Mouse (Mus musculus) retina, embryonic 14.5 days (tissue): ENCODE measurements around the gene Gm9944.

ENCODE experiments used
- DNase-seq: peaks from one replicate; pipeline ENCODE4 v3.0.0-alpha.2; 2015; ENCODE audit warnings: low spot score

Gm9944 gene

DNA sequence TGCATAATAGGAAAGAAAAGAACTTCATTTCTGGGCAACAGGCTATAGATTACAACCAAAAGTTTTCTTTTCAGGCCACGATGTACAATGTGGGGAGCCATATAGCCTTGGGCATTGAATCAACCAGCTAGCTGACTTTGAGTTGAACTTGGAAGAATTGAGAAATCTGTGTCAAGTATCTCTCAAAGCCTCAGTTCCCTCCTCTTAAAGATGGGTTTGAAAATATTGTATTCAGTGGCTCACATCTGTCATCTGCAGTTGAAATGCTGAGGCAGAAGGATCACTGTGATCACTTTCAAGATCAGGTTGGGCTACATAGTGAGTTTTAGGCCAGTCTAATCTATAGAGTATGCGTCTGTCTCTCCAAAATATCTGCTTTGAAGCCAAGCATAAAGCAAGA is at the start of gene Gm9944:
Gene Gm9944, minus strand, starts transcription at position 101 of the 400 bp plus-strand sequence.
- no peak for DNase-seq

DNA sequence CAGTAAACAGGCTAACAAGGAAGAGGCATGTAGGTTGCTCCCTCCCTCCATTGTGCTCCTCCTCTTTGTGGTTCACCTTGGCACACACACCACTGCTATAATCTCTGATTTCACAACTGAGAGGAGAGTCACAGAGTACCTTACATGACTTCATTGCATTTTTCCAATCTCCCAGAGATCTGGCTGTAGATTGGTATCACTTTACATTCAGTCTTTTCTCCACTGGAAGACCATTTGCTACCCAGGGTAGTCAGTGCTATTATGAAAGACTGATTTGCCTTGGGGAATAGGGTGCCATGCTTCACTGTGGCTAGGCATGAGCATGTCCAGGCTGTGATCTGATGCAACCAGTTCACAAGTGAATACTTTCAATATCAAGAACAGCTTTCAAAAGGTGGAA is 40.2 kb upstream of the Gm9944 start:
- no peak for DNase-seq

DNA sequence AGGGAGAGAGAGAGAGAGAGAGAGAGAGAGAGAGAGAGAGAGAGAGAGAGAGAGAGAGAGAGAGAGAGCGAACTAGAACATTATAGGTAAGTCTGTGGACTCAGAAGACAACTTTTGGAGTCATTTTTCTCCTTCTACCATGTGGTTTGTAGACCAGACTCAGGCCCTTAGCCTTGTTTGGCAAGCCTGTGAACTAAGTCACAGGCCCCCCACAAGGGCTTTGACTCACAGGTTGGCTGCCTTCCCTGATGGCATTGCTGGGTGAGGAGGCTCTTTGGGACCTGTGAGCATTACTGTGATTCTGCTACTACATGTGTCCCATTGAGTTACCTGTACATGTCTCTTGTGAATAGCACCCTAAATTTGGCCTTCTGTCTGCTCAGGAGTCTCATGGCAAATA is 15.0 kb upstream of the Gm9944 start:
- no peak for DNase-seq

DNA sequence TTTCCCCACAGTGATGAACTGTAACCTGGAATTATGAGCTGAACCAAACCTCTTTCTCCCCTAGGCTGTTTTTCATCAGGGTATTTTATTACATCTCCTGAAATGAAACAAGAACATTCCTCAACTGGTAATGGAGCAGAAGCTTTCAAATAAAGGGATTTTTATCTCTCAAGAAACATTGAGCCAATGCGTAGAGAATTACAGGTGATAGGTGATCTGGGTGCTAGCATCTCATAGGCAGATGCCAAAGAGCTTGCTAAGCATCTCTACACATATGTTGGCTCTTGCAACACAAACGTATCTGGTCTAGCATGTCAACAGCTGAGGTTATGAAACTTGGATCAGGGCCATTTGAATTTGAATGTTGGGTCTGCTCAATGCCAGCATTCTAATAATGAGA is 12.1 kb upstream of the Gm9944 start:
- DNase-seq = no peak

DNA sequence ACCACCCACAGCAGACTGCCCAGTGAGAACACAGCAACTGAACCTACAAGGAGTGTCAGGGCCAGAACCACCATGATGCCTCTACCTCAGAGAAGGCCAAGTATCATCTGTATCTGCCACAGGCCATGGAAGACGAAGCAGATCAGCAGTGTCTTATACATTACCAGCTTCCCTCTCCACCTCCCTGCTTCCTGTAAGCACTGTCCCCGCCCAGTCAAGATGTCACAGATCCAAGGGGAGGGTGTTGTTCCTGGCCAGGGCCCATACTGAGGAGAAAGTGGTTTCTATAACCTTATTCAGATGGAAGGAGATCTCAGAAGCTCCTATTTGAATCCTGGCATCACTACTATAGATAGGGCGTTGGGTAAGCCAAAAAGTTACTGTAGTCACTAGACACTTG is 10.5 kb upstream of the Gm9944 start, which contains the start of gene Aadacl3:
Gene Aadacl3, minus strand, starts transcription at position 101 of the 400 bp plus-strand sequence.
- no peak for DNase-seq

DNA sequence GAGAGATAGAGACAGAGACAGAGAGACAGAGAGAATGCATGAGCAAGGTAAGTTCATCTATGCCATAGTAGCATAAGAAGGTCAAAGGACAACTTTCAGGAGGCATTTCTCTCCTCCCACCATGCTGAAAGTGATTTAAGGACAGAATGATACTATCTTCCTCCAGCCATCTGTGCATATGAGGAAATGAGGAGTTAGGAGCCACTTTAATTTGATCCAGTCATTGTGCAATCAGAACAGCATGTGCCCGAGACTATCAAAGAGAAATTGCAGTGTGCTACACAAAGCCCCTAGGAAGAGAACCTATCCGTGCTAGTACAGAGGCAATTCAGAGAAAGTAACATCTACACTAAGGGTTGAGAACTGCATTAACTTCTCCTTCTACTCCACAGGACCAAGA is 4.6 kb downstream of the Gm9944 start:
- no peak for DNase-seq

DNA sequence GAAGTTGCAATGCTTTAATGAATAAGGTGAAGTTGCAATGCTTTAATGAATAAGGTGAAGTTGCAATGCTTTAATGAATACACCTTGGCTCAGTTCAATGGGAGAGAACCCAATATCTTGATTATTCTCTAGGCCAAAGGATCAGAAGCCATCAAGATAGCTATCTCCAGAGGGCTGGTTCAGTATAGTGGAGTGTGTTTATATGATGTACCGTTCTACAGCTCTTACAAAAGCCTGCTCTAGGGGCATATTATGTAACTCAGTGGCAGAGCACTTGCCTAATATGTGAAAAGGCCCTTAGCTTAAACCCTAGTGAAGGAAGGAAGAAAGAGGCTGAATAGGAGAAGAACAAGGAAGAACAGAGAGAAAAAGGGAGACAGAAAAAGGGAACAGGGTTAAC is 11.5 kb downstream of the Gm9944 start:
- no peak for DNase-seq

DNA sequence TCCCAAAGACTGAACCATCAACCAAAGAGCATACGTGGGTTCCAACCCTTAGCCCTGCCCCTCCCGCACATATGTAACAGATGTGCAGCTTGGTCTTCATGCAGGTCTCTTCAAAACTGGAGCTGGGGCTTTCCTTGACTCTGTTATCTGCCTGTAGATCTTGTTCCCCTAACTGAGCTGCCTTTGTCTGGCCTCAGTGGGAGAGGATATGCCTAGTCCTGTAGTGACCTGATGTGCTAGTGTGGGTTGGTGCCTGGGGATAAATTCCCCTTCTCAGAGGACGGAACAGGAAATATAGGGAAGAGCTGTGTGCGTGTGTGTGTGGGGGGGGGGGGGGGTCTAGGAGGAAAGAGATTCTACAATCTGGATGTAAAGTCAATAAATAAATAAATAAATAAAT is 12.0 kb downstream of the Gm9944 start:
- DNase-seq = no peak

DNA sequence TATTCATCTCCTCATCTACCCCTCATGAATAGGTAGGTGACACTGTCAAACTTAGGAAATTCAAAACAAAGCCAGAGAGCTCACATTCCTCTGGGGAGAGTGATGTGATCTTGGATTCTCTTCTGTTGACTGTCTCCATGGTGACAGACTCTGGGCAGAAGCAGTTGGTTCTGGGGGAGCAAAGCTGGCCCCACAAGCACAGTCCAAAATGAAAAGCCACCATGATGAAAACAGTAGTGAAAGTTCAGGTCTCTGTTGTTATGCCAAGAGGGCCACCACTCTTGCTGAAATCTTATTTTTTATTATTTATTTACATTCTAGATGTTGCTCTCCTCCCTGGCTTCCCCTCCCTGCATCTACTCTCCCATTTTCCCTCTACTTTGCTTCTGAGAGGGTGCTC is 14.4 kb downstream of the Gm9944 start, which contains the start of gene 1700012P22Rik:
Gene 1700012P22Rik, minus strand, starts transcription at position 101 of the 400 bp plus-strand sequence.
- no peak for DNase-seq

DNA sequence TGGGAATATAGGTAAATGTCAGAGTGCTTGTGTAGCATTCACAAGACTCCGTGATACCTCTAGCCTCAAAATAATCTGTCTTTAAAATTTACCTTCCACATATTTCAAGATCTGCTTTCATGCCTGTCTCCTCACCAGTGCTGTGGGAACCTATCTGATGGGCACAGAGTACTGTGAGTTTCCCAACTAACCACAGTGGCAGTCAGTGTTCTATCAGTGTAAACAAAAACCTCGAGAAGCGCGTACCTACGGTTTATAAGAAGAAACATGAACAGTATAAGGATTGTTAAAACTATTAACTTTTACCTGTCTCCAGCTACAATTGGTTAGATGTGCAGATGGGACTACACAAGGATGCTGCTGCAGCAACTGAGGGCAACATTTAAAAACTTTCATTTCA is 19.9 kb downstream of the Gm9944 start:
- no peak for DNase-seq

DNA sequence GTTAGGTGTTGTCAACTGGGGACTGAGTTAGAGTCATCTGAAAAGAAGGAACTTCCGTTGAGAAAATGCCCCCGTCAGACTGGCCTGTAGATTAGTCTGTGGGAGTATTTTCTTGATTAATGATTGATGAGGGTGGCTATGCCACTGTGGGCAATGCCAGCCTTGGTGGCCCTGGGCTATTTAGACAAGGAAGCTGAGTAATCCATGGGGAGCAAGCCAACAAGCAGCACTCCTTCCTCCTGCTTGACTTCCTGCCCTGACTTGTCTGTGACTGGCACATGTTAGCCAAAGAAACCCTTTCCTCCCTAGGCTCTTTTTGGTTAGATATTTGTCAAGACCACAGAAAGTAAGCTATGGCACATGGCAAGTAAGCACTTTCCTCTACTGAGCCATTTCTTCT is 22.4 kb downstream of the Gm9944 start:
- DNase-seq = no peak

DNA sequence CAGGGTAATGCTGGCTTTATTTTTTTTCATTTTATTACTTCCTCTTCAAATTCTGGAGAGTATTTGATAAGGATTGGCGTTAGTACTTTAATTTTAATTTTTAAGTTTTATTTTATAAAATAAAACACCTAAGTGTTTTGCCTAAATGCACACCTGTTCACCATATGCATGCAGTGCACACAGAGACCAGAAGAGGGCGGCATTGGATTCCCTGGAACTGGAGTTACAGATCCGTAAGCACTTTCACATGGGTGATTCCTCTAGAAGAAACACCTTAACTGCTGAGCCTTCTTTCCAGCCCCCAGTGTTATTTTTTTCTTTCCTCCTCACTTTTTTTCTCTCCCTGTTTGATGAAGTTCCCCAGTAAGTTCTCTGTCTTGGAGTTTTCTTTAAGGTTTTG is 24.2 kb downstream of the Gm9944 start:
- peak; percentile 45 for DNase-seq

DNA sequence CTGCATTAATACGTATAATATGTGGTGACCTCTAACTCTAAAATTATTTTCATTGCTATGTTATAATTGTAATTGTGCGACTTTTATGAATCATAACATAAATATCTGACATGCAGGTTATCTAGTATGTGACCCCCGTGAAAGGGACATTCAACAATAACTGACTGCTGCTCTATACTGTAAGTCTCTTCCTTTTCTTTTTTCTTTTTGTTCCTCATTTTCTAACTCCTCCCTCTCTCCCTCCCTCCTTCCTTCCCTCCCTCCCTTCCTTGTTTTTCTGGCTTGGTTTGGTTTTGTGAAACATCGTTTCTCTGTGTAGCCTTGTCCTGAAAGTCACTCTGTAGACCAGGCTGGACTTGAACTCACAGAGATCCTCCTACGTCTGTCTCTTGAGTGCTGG is 28.5 kb downstream of the Gm9944 start:
- no peak for DNase-seq

DNA sequence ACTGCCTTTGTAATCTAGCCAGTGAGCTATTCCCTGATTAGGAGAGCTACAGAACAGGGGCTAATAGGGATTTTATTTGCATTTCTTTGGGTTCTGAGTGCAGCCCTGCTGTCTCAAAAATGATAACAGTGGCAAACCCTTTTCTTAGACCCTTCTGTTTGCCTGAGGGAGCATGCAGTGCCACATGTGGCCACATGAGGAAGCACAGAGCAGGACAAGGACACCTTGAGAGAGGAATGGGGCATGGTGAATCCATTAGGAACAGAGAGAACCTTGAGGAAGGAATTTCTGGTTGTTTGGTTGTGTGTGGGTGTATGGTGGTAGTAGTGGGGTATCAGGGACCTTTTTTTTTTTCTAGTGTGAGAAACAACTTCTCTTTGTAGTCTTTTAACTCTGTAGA is 32.5 kb downstream of the Gm9944 start:
- DNase-seq = no peak

DNA sequence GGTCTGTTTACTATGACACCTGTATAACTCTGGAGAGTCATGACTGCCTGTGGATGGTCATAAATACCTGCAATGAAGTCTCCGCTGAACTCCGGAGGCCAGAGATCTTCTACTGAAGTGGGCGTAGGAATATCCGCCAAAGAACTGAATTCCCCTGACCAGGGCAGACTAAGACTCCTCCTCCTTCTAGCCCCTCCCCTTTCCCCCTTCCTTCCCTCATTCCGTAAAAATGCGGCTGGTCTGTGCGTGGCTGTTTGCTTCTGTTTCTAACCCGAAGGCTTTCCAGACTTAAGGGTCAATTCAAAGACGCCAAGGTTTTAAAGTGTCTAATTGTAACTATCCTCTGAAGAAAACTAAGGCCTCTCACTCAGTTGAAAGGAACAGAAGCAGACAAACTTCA is 44.8 kb downstream of the Gm9944 start, which contains the start of gene Pramef12:
Gene Pramef12, minus strand, starts transcription at position 175 of the 400 bp plus-strand sequence.
- no peak for DNase-seq

DNA sequence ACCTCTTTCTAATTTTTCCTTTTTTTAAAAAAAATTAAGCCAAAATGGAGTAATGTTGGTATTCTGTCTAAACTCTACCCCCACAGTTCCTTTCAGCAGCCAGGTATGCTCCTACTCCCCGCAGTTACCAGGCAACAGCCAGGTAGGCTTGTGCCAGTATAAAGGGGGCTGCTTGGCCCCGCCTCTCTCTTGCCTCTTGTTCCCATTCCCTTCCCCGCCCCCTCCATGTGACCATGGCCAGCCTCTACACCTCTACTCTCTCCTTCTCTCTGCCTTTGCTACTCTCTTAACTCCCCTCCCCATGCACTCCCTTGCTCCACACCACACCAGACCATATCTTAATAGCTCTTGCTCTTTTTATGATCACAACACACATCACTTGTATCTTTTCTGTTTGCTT is 46.9 kb downstream of the Gm9944 start:
- DNase-seq = no peak

DNA sequence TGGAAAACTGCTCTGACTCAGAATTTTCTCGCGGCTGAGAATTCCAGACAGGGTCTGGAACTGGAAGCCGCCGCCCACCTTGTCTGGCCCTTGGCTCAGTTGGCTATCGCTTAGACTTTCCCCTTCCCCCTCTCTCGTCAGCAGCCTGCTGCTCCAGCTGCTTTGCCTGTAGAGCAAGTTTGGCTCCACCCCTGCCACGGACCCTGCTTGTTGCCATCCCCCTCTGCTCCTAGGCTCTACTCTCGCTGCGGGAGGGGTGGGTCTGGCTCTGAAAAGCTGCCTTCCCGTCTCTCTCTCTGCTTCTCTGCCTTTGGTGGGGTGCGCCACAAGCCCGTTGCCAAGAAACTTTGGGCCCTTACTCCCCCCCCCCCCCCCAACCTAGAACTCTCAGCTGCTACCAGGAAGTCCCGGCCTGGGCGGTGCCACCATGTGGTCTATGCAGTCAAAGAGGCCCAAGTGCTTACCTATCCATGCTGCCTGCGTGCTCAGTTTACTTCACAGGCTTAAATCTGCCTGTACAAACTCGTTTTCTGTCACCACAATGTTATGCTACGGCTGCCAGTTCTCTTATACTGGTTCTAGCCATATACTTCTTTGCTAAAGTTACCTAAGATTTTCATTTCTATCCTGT is 48.5 kb downstream of the Gm9944 start:
- peak; percentile 24 for DNase-seq
